Mouse (Mus musculus): ENCODE results near the gene Glrp1.
A peak's percentile ranks its signal among the peaks of the same experiment; 100 is the strongest.

Glrp1 gene

DNA sequence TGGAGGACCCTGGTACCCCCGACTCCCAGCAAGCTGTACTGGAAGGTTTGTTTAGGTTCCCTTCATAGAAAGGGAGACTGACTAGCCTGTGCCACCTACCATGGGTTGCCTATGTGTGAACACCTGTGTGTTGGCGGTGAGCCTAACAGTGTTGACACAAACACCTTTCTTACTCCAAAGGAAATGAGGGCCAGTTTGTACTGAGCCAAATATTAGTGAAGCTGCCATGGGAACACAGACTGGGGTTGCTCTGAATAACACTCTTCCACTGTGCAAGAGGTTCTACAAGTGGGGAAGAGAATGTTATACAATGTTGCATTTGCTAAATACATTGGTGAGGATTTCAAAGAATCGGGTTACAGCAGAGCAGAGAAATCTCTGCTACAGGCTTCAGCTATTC, 46.6 kb downstream of the Glrp1 start:
- no peak for DNase-seq (ENCODE audit: low spot score in 2 of 2)

DNA sequence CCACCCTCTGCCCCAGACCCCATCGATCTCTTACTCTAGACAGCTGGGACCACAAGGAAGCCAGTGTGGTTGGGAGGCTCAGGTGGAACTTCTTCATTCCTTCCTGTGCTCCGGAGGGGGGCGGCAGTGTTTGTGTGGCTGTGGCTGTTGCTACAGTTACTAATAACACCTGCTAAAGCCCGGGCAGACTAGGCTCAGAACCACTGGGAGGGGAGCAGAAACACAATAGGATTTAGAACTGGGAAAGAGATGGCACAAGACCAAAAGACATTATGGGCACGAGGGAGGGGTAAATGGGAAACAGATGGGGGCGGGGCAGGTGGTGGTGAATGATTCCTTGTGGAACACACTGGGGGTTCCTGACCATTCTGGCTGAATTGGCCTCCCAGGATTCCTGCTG, 47.4 kb downstream of the Glrp1 start:
- DNase-seq (ENCODE audit: low spot score in 2 of 2), result peak in 1 of 2 experiments; percentile 5

GRCm38 (mm10) chr1:88461096-88461495, 48.8 kb downstream of the Glrp1 start:
- DNase-seq (ENCODE audit: low spot score in 2 of 2), result no peak

DNA sequence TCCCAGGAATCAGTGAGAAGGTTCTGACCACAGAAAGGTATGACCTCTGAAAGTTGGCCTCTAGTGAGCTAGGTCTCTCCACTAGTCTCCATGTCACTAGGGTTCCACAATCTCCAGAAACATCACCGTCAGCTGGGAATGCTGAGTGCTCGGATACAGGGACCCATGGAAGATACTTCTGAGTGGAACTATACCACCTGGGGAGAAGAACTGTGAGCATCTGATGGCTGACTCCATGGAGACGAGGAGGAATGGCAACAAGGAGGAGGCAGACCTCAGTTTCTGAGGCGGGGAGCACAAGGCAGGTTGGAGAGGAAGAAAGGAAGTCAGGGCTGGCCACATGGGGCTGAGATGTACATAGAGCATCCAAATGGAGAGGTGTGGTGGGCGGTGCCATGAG, 50.2 kb downstream of the Glrp1 start:
- no peak for DNase-seq (ENCODE audit: low spot score in 2 of 2)

- no peak for DNase-seq (ENCODE audit: low spot score in 2 of 2)
Measured at GRCm38 (mm10) chr1:88459196-88459595, 50.7 kb downstream of the Glrp1 start.

DNA sequence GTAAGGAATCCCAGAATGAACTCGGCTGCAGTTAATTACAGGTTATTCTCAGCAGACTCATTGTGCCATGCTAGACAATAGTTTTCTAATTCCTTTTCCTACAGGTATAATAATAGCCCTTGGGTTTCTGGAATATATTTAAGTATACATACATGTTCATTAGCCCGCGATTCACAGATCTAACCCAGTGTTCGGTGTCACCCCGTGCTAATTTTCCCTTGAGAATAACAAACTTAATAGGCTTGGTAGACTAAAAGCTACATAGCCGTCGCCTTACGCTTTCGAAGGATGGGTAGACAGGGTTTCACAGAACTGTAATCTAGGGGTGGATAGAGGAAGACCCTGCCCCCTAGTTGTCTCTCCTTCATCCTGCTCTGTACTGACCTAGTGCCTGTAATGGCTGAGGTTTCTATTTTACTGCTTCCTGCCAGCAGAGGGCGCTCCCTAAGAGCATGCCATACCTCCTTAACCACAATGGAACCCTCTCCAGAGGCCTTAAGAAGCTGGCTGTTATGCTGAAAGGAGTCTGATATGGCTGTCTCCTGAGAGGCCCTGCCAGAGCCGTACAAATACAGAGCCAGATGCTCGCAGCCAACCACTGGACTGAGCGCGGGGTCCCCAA, 53.3 kb downstream of the Glrp1 start:
- peak; percentile 48 to 54 for DNase-seq (ENCODE audit: low spot score in 2 of 2)

DNA sequence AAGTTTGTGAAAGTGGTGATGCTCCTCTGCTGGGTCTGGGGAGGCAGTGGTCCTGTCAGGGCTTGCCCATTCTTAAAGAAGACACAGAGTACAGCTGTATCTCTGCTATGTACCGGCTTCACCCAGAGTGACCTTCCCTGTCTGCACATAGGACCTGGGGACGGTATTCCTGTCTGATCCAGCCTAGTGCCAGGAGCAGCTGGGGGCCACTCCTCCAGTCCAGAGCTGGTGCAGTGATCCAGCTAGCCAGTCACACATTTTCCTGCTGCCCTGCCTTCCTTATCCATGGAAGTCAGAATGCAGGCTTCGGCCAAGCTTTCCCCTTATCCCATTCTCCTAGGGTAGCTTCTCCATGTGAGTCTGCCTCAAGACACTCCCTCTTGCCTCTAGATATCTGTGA, 54.1 kb downstream of the Glrp1 start:
- no peak for DNase-seq (ENCODE audit: low spot score in 2 of 2)

- no peak for DNase-seq (ENCODE audit: low spot score in 2 of 2)
Measured at GRCm38 (mm10) chr1:88454703-88455102, 55.2 kb downstream of the Glrp1 start.

DNA sequence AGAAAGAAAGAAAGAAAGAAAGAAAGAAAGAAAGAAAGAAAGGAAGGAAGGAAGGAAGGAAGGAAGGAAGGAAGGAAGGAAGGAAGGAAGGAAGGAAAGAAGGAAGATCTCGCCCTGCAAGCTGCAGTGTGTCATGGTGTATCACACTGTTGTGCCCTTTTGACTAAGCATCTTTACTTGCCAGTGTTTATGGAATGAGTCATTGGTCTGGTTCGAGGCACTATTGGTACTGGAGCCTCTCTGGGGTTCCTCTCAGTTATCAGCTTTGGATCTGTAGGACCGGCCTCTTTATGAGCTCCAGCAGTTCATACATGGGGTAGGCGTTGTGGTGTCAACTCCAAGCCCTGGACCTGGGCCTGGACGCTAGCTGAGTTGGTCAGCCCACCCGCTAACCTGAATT, 57.7 kb downstream of the Glrp1 start:
- DNase-seq (ENCODE audit: low spot score in 2 of 2), result no peak

GRCm38 (mm10) chr1:88450668-88451067, 59.2 kb downstream of the Glrp1 start:
- DNase-seq (ENCODE audit: low spot score in 2 of 2), result peak; percentile 4 to 21
